Mouse (Mus musculus) common myeloid progenitor, adult 5-6 weeks (primary cell): Measurements from ENCODE around the gene Mfsd5. TPM values are rescaled to one million over a fixed set of nuclear protein-coding genes. Genes with fewer than 3 reads are reported as not detected.
A peak's percentile ranks its signal among the peaks of the same experiment; 100 is the strongest.

ENCODE experiments used
- ATAC-seq: replicated peaks from 2 replicates; pipeline ENCODE4 v1.8.0; 2016; ENCODE audit warnings: low read depth, mild to moderate bottlenecking, moderate TSS enrichment, inconsistent platforms; ENCODE audit not compliant: poor library complexity, severe bottlenecking
- total RNA-seq: library from RNA; stranded (forward); fragments of 200-1000, 187-1606 nt; gene quantifications from 2 replicates; pipeline ENCODE4 v1.2.3, GENCODE M21; 2017

Mfsd5 gene
- 16.8 and 21.0 TPM in 2 replicates for total RNA-seq

- ATAC-seq: peak; percentile 87
Observed at GRCm38 (mm10) chr15:102279092-102279782, at the start of gene Mfsd5. TSS of gene Mfsd5 (plus strand) at chr15:102279454.

- ATAC-seq: peak; percentile 39
Observed at GRCm38 (mm10) chr15:102230408-102231321, 48.6 kb upstream of the Mfsd5 start.

- peak; percentile 81 for ATAC-seq
Observed at GRCm38 (mm10) chr15:102231748-102232147, 47.5 kb upstream of the Mfsd5 start, which contains the start of gene Itgb7. TSS of gene Itgb7 (minus strand) at chr15:102231944.

DNA sequence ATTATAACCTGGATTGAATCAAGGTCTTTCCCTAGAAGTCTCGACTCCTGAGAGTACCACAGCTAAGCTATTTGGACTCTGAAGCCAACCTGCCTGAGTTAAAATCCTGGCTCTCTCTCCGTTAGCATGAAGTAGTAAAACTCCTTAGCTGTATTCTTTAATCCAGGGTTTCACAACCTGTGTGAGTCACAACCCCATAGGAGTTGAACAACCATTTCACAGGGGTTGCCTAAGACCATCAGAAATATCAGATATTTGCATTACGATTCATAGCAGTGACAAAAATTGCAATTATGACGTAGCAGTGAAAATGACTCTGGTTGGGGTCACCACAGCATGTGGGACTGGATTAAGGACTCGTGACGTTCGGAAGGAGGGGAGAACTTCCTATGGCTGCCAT lies 46.5 kb upstream of the Mfsd5 start:
- ATAC-seq: no peak

GRCm38 (mm10) chr15:102233896-102234295 lies 45.4 kb upstream of the Mfsd5 start:
- peak; percentile 30; the same call in 1 of the 2 replicates for ATAC-seq

- no peak for ATAC-seq
Observed at GRCm38 (mm10) chr15:102235371-102236027, 43.8 kb upstream of the Mfsd5 start.

GRCm38 (mm10) chr15:102238543-102239259 lies 40.6 kb upstream of the Mfsd5 start:
- no peak for ATAC-seq

- peak; percentile 49 for ATAC-seq
Observed at GRCm38 (mm10) chr15:102239260-102239590, 40.0 kb upstream of the Mfsd5 start.

- no peak for ATAC-seq
Observed at GRCm38 (mm10) chr15:102239851-102240250, 39.4 kb upstream of the Mfsd5 start.

GRCm38 (mm10) chr15:102240607-102241006 lies 38.6 kb upstream of the Mfsd5 start:
- no peak for ATAC-seq

GRCm38 (mm10) chr15:102242404-102243228 lies 36.6 kb upstream of the Mfsd5 start:
- ATAC-seq: no peak

- peak; percentile 75 for ATAC-seq
Observed at GRCm38 (mm10) chr15:102243229-102244190, 35.7 kb upstream of the Mfsd5 start.

- no peak for ATAC-seq
Observed at GRCm38 (mm10) chr15:102244306-102245191, 34.7 kb upstream of the Mfsd5 start.

DNA sequence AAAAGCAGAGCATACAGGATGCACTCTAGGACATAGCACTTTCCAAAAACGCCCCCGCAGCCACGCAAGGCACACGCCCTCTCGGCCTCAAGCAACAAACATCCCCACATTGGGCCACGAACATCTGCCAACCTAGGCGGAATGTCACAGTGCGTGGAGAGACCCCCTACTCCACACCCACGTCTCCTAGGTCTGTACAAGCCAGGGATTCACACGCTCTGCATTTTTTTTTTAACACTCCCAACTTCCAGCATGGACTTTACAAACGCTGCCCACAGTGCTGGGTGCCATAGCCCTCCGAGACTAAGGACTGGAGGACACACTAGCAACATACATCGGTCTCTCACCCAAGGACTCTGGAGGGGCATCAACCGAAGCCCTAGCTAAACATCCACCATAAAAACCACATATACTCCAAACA lies 33.8 kb upstream of the Mfsd5 start:
- no peak for ATAC-seq

DNA sequence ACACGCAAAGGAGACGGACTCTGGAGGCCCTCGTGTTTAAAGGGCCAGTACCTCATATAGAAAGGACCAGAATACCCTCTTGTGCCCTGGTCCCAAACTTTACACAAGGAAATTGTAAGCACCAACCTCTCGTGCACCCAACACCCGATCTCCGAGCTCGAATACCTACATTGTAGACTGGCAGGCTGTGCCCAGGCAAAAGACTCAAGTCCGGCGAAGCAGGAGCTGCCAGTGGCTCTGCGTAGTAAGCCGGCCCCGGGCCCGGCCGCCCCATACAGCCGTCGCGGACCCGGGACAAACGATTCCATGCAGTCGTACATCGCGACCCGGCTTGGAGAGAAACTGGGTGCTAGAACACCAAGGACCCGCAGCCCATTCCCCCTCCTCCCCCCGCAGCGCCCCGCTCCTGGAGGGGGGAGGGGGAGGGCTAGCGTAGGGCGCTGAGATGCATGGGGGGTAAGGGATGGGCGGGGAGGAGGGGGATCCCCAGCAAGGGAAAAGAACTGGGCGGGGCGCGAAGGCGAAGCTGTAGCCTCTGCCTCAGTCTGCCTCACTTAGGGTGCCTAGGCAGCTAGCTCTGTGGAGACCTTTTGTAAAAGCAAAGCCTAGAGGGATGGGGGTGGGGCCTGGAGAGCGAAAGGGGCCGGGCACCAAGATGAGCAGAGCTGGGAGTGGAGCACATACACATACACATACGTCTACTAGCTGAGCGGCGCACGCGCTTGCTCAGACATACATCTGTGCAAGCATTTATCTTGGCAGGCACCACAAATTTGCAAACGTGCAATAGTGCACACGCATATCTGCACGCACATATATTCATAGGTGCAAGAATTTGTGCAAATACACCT lies 33.1 kb upstream of the Mfsd5 start:
- peak; percentile 33 for ATAC-seq

- peak; percentile 37 for ATAC-seq
Observed at GRCm38 (mm10) chr15:102246866-102247251, 32.4 kb upstream of the Mfsd5 start.
